In the genomic region with DNA sequence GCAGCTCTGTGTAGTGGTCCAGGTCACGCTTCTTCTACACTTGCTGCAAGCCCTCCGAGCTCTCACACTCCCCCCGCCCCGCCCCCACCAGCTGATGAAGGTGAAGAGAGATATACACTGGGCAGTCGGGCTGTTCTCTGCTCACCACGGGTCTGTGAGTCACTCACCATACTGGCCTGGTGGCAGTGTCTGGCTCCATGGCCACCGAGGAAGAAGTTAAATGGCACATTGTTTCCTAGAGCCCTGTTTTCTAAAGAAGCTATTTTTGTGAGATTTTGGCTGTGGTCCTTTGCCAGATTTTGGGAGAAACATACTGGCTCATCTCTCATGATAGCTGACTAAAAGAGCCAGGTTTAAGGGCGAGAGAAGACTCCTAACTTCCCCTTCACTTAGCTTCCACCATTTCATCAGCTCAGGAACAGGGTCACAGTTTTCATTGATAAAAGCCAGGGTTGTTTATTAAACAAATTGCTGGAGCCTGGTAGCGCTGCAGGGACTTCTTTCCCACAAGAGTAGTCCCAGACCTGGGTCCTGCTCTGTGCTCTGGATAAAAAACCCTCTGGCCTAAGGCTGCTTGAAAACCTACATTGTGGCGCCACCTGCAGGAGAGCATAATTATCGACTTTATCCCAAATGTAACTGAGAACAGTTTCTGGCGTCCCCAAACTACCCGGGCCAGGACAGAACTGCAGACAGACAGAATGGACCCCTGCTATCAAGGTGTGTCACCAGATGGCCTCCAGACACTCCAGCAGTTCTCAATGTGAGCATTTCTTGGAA, we compare ENCODE assay signal across 8 mouse cellular contexts. TPM values are rescaled to one million over a fixed set of nuclear protein-coding genes. Genes with fewer than 3 reads are reported as not detected.
DNase-seq lines count a peak whose midpoint lies in the region; ATAC-seq lines count a peak whose summit lies in the region.

No protein-coding gene starts in this region.

- H3K27me3 ChIP-seq in liver, embryonic 11.5 days (replicated peaks; ENCODE audit: control insufficient read depth, insufficient read depth, low read length), result peaks cover 46% of the 10 kb centered on the region

- no peak for ATAC-seq in liver, embryonic 11.5 days (replicated peaks; ENCODE audit: low FRiP score)

- H3K4me3 ChIP-seq in liver, embryonic 11.5 days (ENCODE audit: low read depth, low read length), result no peak overlapping the region

- H3K27ac ChIP-seq in liver, embryonic 11.5 days (ENCODE audit: low read depth, low read length), result no peak overlapping the region

- H3K9ac ChIP-seq in liver, embryonic 11.5 days (ENCODE audit: low read depth, low read length), result no peak overlapping the region

- no peak overlapping the region for H3K4me2 ChIP-seq in liver, embryonic 11.5 days

- peaks cover 4% of the 10 kb centered on the region; the same call in 1 of the 2 replicates for H3K4me1 ChIP-seq in liver, embryonic 11.5 days (replicated peaks; ENCODE audit: control insufficient read depth, insufficient read depth, low read length)

- no peaks in the 10 kb centered on the region for H3K9me3 ChIP-seq in liver, embryonic 11.5 days (ENCODE audit: control insufficient read depth, low read length)

- H3K36me3 ChIP-seq in liver, embryonic 11.5 days (ENCODE audit: control insufficient read depth, insufficient read depth, low read length), result no peaks in the 10 kb centered on the region

- peak; percentile 70 for DNase-seq in 416B (ENCODE audit: low read depth)
- DNase-seq in Muller cell, postnatal 12 days (ENCODE audit: inconsistent ontology term), result peak; percentile 62
- DNase-seq in cerebellum, adult 9-11 months, result peak; percentile 73
- DNase-seq in gastrocnemius, postnatal 4 days (ENCODE audit: low spot score in 2 of 2), result peak; percentile 61 to 71
- DNase-seq in kidney, postnatal 25 days, result peak; percentile 73 to 89
- DNase-seq in liver, embryonic 11.5 days (ENCODE audit: low spot score), result peak; percentile 53
- peak; percentile 81 to 89 for DNase-seq in right cerebral cortex, adult 2 months (ENCODE audit: low spot score in 2 of 2)
- DNase-seq in natural killer cell, adult 2 months (ENCODE audit: low spot score in 2 of 2), result no peak

- WGBS in liver, embryonic 11.5 days, result 24% methylated on average over 13 of the region's 13 CpGs

RNA-seq across cellular contexts. Expression of a gene that starts 3.2 kb away (rescaled TPM):
- 1 to 10 TPM; 7.1 to 7.9 TPM for total RNA-seq in gastrocnemius, postnatal 4 days (2021)
- polyA plus RNA-seq in liver, embryonic 11.5 days (2014; fragmentation: Nextera tagmentation; extraction: Ambion mirVana), result 1.4 and 1.8 TPM in 2 replicates

Comparison
In these comparisons a context has a peak if more than half of its experiments do, and no peak if none do; other contexts are left out.
1. DNase-seq: peak in 416B (single experiment), Muller cell, postnatal 12 days (single experiment), cerebellum, adult 9-11 months (single experiment), gastrocnemius, postnatal 4 days (2 of 2), kidney, postnatal 25 days (2 of 2), liver, embryonic 11.5 days (single experiment) and right cerebral cortex, adult 2 months (2 of 2); none in natural killer cell, adult 2 months (0 of 2).